Mouse (Mus musculus): Measurements from ENCODE around the gene Mynn. TPM values are rescaled to one million over a fixed set of nuclear protein-coding genes. Genes with fewer than 3 reads are reported as not detected.

Gene Mynn
- total RNA-seq, 4 experiments from 2014 or later, result 10.1 to 13.4 (median 11.9) TPM

- DNase-seq (ENCODE audit: low spot score), result no peak
Measured at GRCm38 (mm10) chr3:30644207-30644606, 42.3 kb downstream of the Mynn start, which contains the start of gene Lrriq4. Gene Lrriq4 (plus strand): TSS chr3:30644507.

- DNase-seq (ENCODE audit: low spot score), result no peak
Measured at GRCm38 (mm10) chr3:30646761-30647160, 44.9 kb downstream of the Mynn start.

- no peak for DNase-seq (ENCODE audit: low spot score)
Measured at GRCm38 (mm10) chr3:30647440-30648090, 45.7 kb downstream of the Mynn start, which contains the start of gene Lrrc34. Gene Lrrc34 (minus strand): TSS chr3:30647869.

GRCm38 (mm10) chr3:30648466-30648865 is 46.6 kb downstream of the Mynn start:
- no peak for DNase-seq (ENCODE audit: low spot score)

GRCm38 (mm10) chr3:30650062-30650841 is 48.4 kb downstream of the Mynn start:
- DNase-seq (ENCODE audit: low spot score), result no peak

GRCm38 (mm10) chr3:30655937-30656336 is 54.1 kb downstream of the Mynn start:
- no peak for DNase-seq (ENCODE audit: low spot score)

GRCm38 (mm10) chr3:30658486-30658885 is 56.6 kb downstream of the Mynn start:
- no peak for DNase-seq (ENCODE audit: low spot score)

Other genes with a start within 250 kb of the Mynn start
- gene Mecom, start 54.1 kb upstream of the Mynn start, total RNA-seq (2022), result 10 to 100 TPM; 13.6 to 19.5 (median 16.5) TPM
- not detected for gene Actrt3, start 2.1 kb upstream of the Mynn start, total RNA-seq (2022)
- gene Lrriq4, start 42.4 kb downstream of the Mynn start, total RNA-seq (2022), result not detected
- not detected for gene Lrrc34, start 45.8 kb downstream of the Mynn start, total RNA-seq (2022)
- under 1 TPM in 2 of 4 experiments, not detected in 2; 0.19 to 0.47 TPM for gene Lrrc31, start 97.8 kb downstream of the Mynn start, total RNA-seq (2022)
- not detected for gene Samd7, start 144.2 kb downstream of the Mynn start, total RNA-seq (2022)
- gene Sec62, start 190.8 kb downstream of the Mynn start, total RNA-seq (2022), result 10 to 100 TPM; 36.4 to 41.1 (median 38.2) TPM